Mouse (Mus musculus): ENCODE data around the gene Zfp385a. TPM values are rescaled to one million over a fixed set of nuclear protein-coding genes. Genes with fewer than 3 reads are reported as not detected.

The Zfp385a gene
- total and polyA plus RNA-seq, 2 experiments from 2014 or later, result 23.1 to 25.8 TPM

DNA sequence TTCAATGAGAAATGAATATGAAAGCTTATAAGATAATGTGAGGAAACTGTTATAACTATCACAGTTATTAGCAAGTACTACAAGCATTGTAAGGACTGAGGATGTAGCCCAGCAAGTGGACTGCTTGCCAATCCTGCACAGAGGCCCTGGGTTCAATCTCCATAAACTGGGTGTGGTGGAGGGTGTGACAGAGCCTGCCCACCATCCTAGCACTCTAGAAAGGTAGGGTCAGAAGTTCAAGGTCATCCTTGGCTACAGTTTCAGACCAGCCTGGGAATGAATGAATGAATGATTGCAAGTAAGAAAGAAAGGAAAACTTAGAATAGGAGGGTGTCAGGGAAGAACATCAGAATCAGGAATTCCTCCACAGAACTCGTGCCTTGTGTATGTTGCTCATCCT, 23.9 kb upstream of the Zfp385a start:
- no peak overlapping the region for H3K4me3 ChIP-seq (ENCODE audit: low read length)
- H3K9me3 ChIP-seq (ENCODE audit: low read length), result no peaks in the 10 kb centered on the region
- H3K27ac ChIP-seq, result no peak overlapping the region
- H3K4me1 ChIP-seq (ENCODE audit: insufficient read depth, low read length), result peaks cover 11% of the 10 kb centered on the region
- 83% methylated on average over 1 of the region's 1 CpGs for WGBS
- ATAC-seq (no peak), DNase-seq (ENCODE audit: low spot score) (no peak)
- no peak for TF ChIP-seq CTCF (IDR thresholded peaks at IDR 0.05; ENCODE audit: low read depth)
- no peak overlapping the region for H3K4me2 ChIP-seq (ENCODE audit: low read depth, low read length)
- H3K27me3 ChIP-seq (ENCODE audit: insufficient read depth, low read length), result 0 out of 2 replicates have a peak, but pooled peaks cover 3% of the 10 kb centered on the region
- no peak overlapping the region for H3K9ac ChIP-seq (replicated peaks; ENCODE audit: low read length)
- no peaks in the 10 kb centered on the region for H3K36me3 ChIP-seq (ENCODE audit: insufficient read depth, low read length)

DNA sequence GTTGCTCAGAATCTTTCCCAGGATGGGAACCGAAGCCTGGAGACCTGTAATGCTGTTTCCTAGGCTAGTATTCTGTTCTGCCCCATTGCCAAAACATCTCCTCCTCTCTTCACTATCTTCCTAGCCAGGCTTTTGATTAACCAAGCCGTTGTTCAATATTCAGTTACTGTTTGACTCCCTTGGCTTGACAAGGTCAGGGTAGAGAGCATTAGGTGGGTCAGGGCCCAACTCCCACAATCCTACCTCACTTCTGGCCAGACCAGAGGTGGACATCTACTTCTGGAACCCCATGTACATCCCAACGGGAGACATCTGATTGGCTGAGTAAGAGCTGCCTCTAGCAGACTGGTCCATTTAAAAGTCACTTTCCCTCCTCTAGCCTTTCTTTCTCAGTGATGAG, 23.1 kb upstream of the Zfp385a start:
- Histone ChIP-seq H3K4me1 (ENCODE audit: insufficient read depth, low read length) (peaks cover 11% of the 10 kb centered on the region), H3K27me3 (ENCODE audit: insufficient read depth, low read length) (0 out of 2 replicates have a peak, but pooled peaks cover 3% of the 10 kb centered on the region), H3K4me2 (ENCODE audit: low read depth, low read length) (no peak overlapping the region), H3K9me3 (ENCODE audit: low read length) (no peaks in the 10 kb centered on the region), H3K36me3 (ENCODE audit: insufficient read depth, low read length) (no peaks in the 10 kb centered on the region), H3K9ac (replicated peaks; ENCODE audit: low read length) (no peak overlapping the region), H3K27ac (no peak overlapping the region), H3K4me3 (ENCODE audit: low read length) (no peak overlapping the region)
- TF ChIP-seq CTCF (IDR thresholded peaks at IDR 0.05; ENCODE audit: low read depth), result no peak
- WGBS, result 90% methylated on average over 3 of the region's 3 CpGs
- DNase-seq (ENCODE audit: low spot score), result no peak
- no peak for ATAC-seq

DNA sequence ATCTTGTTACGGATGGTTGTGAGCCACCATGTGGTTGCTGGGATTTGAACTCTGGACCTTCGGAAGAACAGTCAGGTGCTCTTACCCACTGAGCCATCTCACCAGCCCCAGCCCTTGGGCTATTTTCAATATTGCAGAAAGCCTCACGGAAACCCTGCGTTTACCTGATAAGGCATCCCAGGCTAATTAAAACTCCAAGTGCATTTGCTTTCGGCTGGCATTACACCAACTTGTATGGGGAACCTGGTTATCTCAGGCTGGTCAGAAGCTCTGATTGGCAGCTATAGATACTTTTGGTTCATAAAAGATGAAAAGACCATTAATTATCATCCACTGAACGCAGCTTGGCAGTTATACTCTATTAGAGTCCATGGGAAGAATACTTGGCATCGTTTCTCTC, 22.4 kb upstream of the Zfp385a start:
- no peak for ATAC-seq
- DNase-seq (ENCODE audit: low spot score), result no peak
- no peak for TF ChIP-seq CTCF (IDR thresholded peaks at IDR 0.05; ENCODE audit: low read depth)
- H3K9me3 ChIP-seq (ENCODE audit: low read length), result no peaks in the 10 kb centered on the region
- no peaks in the 10 kb centered on the region for H3K36me3 ChIP-seq (ENCODE audit: insufficient read depth, low read length)
- H3K9ac ChIP-seq (replicated peaks; ENCODE audit: low read length), result no peak overlapping the region
- H3K4me3 ChIP-seq (ENCODE audit: low read length), result no peak overlapping the region
- 0 out of 2 replicates have a peak, but pooled peaks cover 3% of the 10 kb centered on the region for H3K27me3 ChIP-seq (ENCODE audit: insufficient read depth, low read length)
- 88% methylated on average over 6 of the region's 7 CpGs for WGBS
- no peak overlapping the region for H3K27ac ChIP-seq
- H3K4me2 ChIP-seq (ENCODE audit: low read depth, low read length), result no peak overlapping the region
- peaks cover 11% of the 10 kb centered on the region for H3K4me1 ChIP-seq (ENCODE audit: insufficient read depth, low read length)

DNA sequence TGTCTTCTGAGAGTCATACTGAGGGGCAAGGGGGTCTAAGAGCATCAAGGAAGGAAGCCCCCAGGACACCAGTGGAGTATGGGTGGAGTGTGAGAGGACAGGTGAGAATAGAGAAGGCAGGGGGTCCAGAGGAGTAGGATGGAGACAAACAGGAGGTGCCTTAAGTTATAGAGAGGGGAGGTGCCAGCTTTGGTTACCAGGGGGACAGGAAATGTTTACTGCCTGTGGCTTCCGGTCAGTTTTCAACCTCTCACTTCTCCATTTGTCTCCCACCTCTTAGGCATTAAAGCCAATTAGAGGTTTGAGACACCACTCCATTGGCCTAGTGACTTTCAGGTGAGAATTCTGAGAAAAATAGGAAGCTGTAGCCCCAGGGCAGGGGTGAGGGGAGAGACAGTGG, 21.4 kb upstream of the Zfp385a start:
- Histone ChIP-seq H3K36me3 (ENCODE audit: insufficient read depth, low read length) (no peaks in the 10 kb centered on the region), H3K27ac (no peak overlapping the region), H3K9me3 (ENCODE audit: low read length) (no peaks in the 10 kb centered on the region), H3K9ac (replicated peaks; ENCODE audit: low read length) (no peak overlapping the region), H3K4me1 (ENCODE audit: insufficient read depth, low read length) (peaks cover 2% of the 10 kb centered on the region; the same call in 1 of the 2 replicates), H3K4me2 (ENCODE audit: low read depth, low read length) (no peak overlapping the region), H3K27me3 (ENCODE audit: insufficient read depth, low read length) (no peaks in the 10 kb centered on the region), H3K4me3 (ENCODE audit: low read length) (no peak overlapping the region)
- DNase-seq (ENCODE audit: low spot score) (no peak), ATAC-seq (no peak)
- WGBS, result 79% methylated on average over 1 of the region's 1 CpGs
- TF ChIP-seq CTCF (IDR thresholded peaks at IDR 0.05; ENCODE audit: low read depth), result no peak

DNA sequence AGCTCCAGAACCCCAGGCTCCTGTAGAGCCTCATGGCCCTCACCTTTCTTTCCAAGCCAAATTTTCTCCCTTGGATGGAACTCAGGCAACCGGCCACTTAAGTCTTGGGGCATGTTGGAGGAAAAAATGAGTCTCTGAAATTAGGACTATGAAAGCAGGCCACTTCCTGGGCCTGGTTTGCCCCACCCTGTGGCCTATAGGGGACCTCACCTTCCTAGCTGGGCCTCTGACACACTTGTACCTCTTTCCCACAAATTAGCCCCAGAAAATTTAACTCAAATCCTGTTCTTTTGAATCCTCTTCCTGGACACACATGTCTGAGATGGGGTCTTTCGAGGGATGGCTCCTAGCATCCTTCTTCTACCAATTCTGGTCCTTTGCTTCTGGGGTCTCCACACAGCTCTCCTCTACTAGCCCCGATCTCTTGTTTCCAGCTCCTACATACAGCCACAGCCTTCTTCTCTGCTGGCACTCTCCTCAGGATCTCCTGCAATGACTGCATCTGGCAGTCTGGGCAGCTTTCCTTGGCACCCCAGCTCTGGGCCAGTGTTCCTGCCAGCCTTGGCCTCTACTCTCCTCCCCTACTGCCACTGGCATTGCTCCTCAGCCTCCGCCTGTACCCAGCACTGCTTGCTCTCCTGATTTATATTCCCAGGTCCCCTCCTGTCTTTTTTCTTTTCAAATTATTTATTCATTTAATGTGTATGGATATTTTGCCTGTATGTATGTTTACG, 20.1 kb upstream of the Zfp385a start:
- ATAC-seq (peak; percentile 64; the same call in 1 of the 2 replicates), DNase-seq (ENCODE audit: low spot score) (peak; percentile 58)
- WGBS, result 69% methylated on average over 5 of the region's 5 CpGs
- no peak overlapping the region for H3K4me3 ChIP-seq (ENCODE audit: low read length)
- H3K4me2 ChIP-seq (ENCODE audit: low read depth, low read length), result no peak overlapping the region
- H3K36me3 ChIP-seq (ENCODE audit: insufficient read depth, low read length), result no peaks in the 10 kb centered on the region
- H3K27ac ChIP-seq, result no peak overlapping the region; the same call in 1 of the 2 replicates
- no peaks in the 10 kb centered on the region for H3K9me3 ChIP-seq (ENCODE audit: low read length)
- H3K9ac ChIP-seq (replicated peaks; ENCODE audit: low read length), result no peak overlapping the region
- no peaks in the 10 kb centered on the region for H3K27me3 ChIP-seq (ENCODE audit: insufficient read depth, low read length)
- TF ChIP-seq CTCF (IDR thresholded peaks at IDR 0.05; ENCODE audit: low read depth), result no peak
- H3K4me1 ChIP-seq (ENCODE audit: insufficient read depth, low read length), result no peaks in the 10 kb centered on the region

DNA sequence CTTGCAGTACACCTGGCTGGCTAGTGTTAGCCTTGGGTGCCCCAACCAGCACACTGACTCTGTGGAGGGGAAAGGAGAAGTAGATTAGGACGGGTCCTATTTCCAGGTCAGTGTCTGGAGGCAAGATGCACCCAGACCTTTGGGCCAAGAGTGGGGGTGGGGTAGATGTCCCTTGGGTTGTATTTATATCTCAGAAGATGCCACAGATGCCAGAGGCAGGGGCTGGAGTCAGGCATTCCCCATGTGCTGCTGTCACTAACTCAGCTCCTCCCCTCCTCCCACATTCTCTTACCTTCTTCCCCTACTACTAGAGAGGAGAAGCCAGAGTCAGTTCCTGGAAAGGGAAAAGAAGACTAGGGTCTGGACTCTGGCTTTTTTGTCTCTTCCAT, 19.2 kb upstream of the Zfp385a start:
- TF ChIP-seq CTCF (IDR thresholded peaks at IDR 0.05; ENCODE audit: low read depth), result no peak
- Histone ChIP-seq H3K4me3 (ENCODE audit: low read length) (no peak overlapping the region), H3K9me3 (ENCODE audit: low read length) (no peaks in the 10 kb centered on the region), H3K4me1 (ENCODE audit: insufficient read depth, low read length) (no peaks in the 10 kb centered on the region), H3K9ac (replicated peaks; ENCODE audit: low read length) (no peak overlapping the region), H3K4me2 (ENCODE audit: low read depth, low read length) (no peak overlapping the region), H3K27me3 (ENCODE audit: insufficient read depth, low read length) (no peaks in the 10 kb centered on the region), H3K27ac (no peak overlapping the region), H3K36me3 (ENCODE audit: insufficient read depth, low read length) (no peaks in the 10 kb centered on the region)
- no peak for DNase-seq (ENCODE audit: low spot score)
- ATAC-seq, result no peak
- WGBS, result 77% methylated on average over 1 of the region's 1 CpGs

All from hindbrain, postnatal 0 days (tissue).